Mouse (Mus musculus) C2C12 (cell line): ENCODE results near the gene Unc13d. TPM values are rescaled to one million over a fixed set of nuclear protein-coding genes. Genes with fewer than 3 reads are reported as not detected.
"Not testable (repeated sequence)": the region's sequence is repeated elsewhere in the genome, so short reads cannot be mapped to it uniquely, and the experiment has no call there.

Source experiments
- H3K27me3 ChIP-seq: one replicate; pipeline ENCODE4 v1.6.1; 2011; ENCODE audit not compliant: control insufficient read depth, insufficient read depth, insufficient read length
- H3K36me3 ChIP-seq: one replicate; pipeline ENCODE4 v1.6.1; 2011; ENCODE audit not compliant: control insufficient read depth, insufficient read depth
- H3K4me3 ChIP-seq: one replicate; pipeline ENCODE4 v1.5.1; 2011; ENCODE audit warnings: mild to moderate bottlenecking, control low read depth; ENCODE audit not compliant: poor library complexity, insufficient read depth, severe bottlenecking
- H3K79me2 ChIP-seq: one replicate; pipeline ENCODE4 v1.6.1; 2011; ENCODE audit not compliant: control insufficient read depth, insufficient read depth
- H3K79me3 ChIP-seq: one replicate; pipeline ENCODE4 v1.6.1; 2011; ENCODE audit warnings: low read depth, control low read depth
- H3ac ChIP-seq: one replicate; pipeline ENCODE3; 2011; ENCODE audit warnings: low read depth; ENCODE audit not compliant: control insufficient read depth, insufficient read length
- CEBPB ChIP-seq: IDR thresholded peaks from one replicate; pipeline ENCODE4 v1.6.1; 2011; ENCODE audit warnings: low read depth, mild to moderate bottlenecking, control low read depth, moderate library complexity
- CTCF ChIP-seq: IDR thresholded peaks from one replicate; pipeline ENCODE4 v1.5.1; 2011; ENCODE audit not compliant: control insufficient read depth, insufficient read depth, insufficient read length
- FOSL1 ChIP-seq: IDR thresholded peaks from one replicate; pipeline ENCODE4 v1.8.0; 2011; ENCODE audit warnings: mild to moderate bottlenecking, low read length; ENCODE audit not compliant: poor library complexity, insufficient read depth, severe bottlenecking
- MAX ChIP-seq: IDR thresholded peaks from one replicate; pipeline ENCODE4 v1.6.1; 2011; ENCODE audit warnings: mild to moderate bottlenecking, control low read depth
- MYOD1 ChIP-seq: IDR thresholded peaks from one replicate; pipeline ENCODE4 v1.6.1; 2011; ENCODE audit warnings: low read depth; ENCODE audit not compliant: control insufficient read depth, insufficient read length
- MYOG ChIP-seq: IDR thresholded peaks from one replicate; pipeline ENCODE4 v1.6.1; 2011; ENCODE audit not compliant: control insufficient read depth, insufficient read length; ENCODE audit errors: extremely low read depth
- USF1 ChIP-seq: IDR thresholded peaks from one replicate; pipeline ENCODE4 v1.6.1; 2011; ENCODE audit warnings: low read depth, mild to moderate bottlenecking, control low read depth, moderate library complexity
- polyA plus RNA-seq: library from polyadenylated mRNA; unstranded; fragments of >200 nt; fragmentation: generic; extraction: Trizol; gene quantifications from one replicate; pipeline ENCODE4 v1.2.1, GENCODE M21; 2012; ENCODE audit warnings: missing spikeins

Unc13d gene
- polyA plus RNA-seq, 1 experiment: 0.43 TPM

DNA sequence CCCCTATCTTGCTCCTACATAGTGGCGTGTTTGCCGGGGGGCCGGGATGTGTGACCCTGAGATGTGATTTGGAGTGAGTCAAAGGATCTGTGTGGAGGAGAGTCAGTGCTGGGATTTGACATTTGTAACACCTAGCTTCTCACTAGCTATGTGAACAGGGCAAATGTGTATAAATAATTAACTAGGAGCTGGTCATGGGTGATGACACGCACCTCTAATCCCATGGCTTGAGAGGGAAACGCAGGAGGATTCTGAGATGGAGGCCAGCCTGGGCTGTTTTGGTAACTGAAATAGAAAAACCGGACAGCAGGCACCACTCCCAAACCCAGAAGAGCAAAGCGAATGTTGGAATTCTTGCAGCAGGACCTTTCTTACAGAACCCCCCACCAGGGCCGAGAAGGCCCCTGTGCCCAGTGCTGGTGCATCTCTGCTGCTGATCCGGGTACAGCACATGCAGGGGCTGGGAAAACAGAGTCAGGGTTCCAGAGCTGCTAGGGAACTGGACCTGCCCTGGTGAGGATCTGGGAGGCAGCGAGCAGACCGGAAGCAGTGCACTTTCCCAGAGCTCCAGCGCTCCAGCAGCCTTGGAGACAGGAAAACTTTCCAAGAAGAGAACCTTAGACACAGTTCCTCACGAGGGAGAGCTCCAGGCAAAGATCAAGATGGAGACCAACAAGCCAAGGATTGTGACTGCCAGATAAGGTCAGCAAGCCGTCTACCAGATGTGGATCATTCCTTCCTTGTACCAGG, 21.1 kb upstream of the Unc13d start:
- H3K79me2 ChIP-seq: no peaks in the 10 kb centered on the region
- H3ac ChIP-seq: no peak overlapping the region
- H3K79me3 ChIP-seq: no peaks in the 10 kb centered on the region
- H3K36me3 ChIP-seq: no peaks in the 10 kb centered on the region
- no peak for TF ChIP-seq CTCF
- no peak for TF ChIP-seq CEBPB
- TF ChIP-seq MYOG: no peak
- TF ChIP-seq FOSL1: no peak
- TF ChIP-seq USF1: no peak
- no peak for TF ChIP-seq MYOD1
- no peak for TF ChIP-seq MAX
- no peak overlapping the region for H3K4me3 ChIP-seq
- no peaks in the 10 kb centered on the region for H3K27me3 ChIP-seq

DNA sequence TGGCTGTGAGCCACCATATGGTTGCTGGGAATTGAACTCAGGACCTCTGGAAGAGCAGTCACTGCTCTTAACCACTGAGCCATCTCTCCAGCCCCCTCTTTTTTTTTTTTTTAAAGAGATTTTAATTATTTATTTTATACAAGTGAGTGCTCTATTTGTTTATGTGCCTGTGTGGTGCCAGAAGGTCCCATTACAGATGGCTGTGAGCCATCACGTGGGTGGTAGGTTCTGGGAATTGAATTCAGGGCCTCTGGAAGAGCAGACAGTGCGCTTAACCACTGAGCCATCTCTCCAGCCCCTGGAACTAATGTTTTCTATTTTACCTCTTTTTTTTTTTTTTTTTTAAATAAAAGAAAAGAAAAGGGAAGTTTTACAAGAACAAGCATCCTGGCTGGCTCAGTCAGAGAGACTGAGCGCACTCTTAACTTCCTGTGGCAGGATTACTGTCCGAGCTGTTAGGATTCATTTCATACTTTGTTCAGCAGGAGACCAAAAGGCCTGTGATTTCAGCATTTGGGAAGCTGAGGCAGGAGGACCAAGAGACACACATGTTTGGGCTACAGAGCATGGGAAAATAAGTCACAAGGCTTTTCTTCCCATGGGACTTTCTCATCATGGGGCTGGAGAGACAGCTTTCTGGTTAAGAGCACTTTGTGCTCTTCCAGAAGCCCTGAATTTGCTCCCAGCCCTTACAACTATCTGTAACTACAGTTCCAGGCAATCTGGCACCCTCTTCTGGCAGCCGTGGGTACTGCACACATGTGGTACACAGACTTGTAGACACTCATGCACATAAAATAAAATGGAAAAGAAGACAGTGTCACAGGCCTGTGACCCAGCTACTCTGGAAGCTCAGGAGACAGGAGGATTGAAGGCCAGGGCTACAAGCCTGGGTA, 18.7 kb upstream of the Unc13d start:
- no peak overlapping the region for H3ac ChIP-seq
- H3K36me3 ChIP-seq: no peaks in the 10 kb centered on the region
- no peak overlapping the region for H3K4me3 ChIP-seq
- no peaks in the 10 kb centered on the region for H3K79me3 ChIP-seq
- TF ChIP-seq USF1 (no peak), CTCF (no peak), FOSL1 (no peak), MAX (no peak), MYOD1 (no peak), MYOG (no peak), CEBPB (no peak)
- no peaks in the 10 kb centered on the region for H3K27me3 ChIP-seq
- H3K79me2 ChIP-seq: no peaks in the 10 kb centered on the region

DNA sequence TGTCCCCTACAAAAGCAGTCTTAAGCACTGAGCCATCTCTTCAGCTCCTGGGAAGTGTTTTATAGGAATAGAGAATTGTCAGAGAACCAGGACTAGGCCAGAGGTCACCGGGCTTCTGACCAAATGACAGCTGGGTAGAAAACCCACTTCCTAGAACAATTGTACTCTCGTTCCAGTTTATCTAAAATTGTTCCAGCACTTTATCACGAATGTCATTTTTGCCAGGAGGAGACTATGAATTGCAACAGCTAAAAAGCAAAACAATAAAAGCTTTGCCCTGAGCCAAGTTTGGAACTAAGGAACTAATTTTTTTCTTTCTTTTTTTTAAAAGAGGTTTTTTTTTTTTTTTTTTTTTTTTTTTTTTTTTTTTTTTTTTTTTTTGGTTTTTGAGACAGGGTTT, 17.8 kb upstream of the Unc13d start:
- H3K79me2 ChIP-seq: no peaks in the 10 kb centered on the region
- TF ChIP-seq CTCF (no peak), FOSL1 (no peak), CEBPB (no peak), MYOD1 (no peak), USF1 (no peak), MAX (no peak), MYOG (no peak)
- H3ac ChIP-seq: no peak overlapping the region
- H3K27me3 ChIP-seq: no peaks in the 10 kb centered on the region
- H3K36me3 ChIP-seq: no peaks in the 10 kb centered on the region
- H3K4me3 ChIP-seq: no peak overlapping the region
- H3K79me3 ChIP-seq: no peaks in the 10 kb centered on the region

DNA sequence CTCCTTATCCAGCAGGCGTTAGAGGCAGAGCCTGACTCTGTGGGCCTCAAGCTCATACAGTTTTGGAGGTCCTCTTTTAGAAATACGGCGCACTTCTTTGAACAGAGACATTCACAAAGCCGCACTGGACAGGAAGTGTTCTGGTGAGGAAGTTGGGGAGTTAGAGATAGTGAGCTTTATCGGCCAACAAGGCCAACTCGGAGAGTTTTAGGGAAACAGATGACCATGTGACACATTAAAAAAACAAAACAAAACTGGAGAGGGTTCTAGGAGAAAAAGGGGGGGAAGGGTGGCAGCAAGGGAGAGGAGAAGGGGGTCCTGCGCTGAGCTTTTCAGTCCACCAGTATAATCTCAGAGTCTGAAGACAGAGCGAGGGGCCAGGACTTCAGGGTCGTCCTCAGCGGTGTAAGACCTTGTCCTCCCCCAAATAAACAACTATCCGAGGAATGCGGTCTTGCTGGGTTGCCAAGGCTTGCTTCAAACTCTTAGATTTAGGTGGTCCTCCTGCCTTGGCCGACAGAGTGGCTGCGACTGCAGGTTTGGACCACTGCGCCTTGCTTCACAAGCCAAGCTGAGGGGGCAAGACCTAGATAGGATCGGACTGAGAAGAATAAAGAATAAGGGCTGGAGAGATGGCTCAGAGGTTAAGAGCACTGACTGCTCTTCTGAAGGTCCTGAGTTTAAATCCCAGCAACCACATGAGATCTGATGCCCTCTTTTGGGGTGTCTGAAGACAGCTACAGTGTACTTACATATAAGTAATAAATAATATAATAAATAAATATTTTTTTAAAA, 16.2 kb upstream of the Unc13d start:
- Histone ChIP-seq H3K4me3 (no peak overlapping the region), H3K27me3 (no peaks in the 10 kb centered on the region), H3ac (no peak overlapping the region), H3K79me2 (no peaks in the 10 kb centered on the region), H3K36me3 (no peaks in the 10 kb centered on the region), H3K79me3 (no peaks in the 10 kb centered on the region)
- TF ChIP-seq MYOD1 (no peak), FOSL1 (no peak), CTCF (no peak)

DNA sequence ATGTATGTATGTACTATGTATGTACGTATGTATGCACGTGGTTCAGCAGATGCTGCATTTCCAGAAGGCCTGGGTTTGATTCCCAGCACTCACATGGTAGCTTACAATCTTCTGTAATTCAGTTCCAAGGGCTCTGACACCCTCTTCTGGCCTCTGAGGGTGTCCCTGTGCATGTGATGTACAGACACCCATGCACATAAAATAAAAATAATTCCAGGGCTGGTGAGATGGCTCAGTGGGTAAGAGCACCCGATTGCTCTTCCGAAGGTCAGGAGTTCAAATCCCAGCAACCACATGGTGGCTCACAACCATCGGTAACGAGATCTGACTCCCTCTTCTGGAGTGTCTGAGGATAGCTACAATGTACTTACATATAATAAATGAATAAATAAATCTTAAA, 15.2 kb upstream of the Unc13d start:
- H3K27me3 ChIP-seq, H3K4me3 ChIP-seq, H3K79me2 ChIP-seq, H3K79me3 ChIP-seq, H3K36me3 ChIP-seq, H3ac ChIP-seq: not testable (repeated sequence)
